Mouse (Mus musculus) forebrain, embryonic 16.5 days (tissue): ENCODE data around the gene Rnf113a1. TPM values are rescaled to one million over a fixed set of nuclear protein-coding genes. Genes with fewer than 3 reads are reported as not detected.
"Not testable (repeated sequence)": the region's sequence is repeated elsewhere in the genome, so short reads cannot be mapped to it uniquely, and the experiment has no call there.

Experiments used
- ATAC-seq: fragments of 200-750 bp; cut with Nextera tagmentation; 2 replicates; pipeline ENCODE4 v1.8.0; 2017; ENCODE audit warnings: mild to moderate bottlenecking, moderate library complexity
- H3K27ac ChIP-seq: fragments of 300-500 bp; sonication (generic); 2 replicates; pipeline ENCODE4 v1.5.1; 2014; ENCODE audit warnings: low read length, control low read depth
- H3K27me3 ChIP-seq: fragments of 300-500 bp; sonication (generic); replicated peaks from 2 replicates; pipeline ENCODE4 v1.6.1; 2014; ENCODE audit warnings: low read length; ENCODE audit not compliant: control insufficient read depth, insufficient read depth
- H3K36me3 ChIP-seq: fragments of 300-500 bp; sonication (generic); 2 replicates; pipeline ENCODE4 v1.6.1; 2014; ENCODE audit not compliant: control insufficient read depth, insufficient read depth
- H3K4me1 ChIP-seq: fragments of 300-500 bp; sonication (generic); replicated peaks from 2 replicates; pipeline ENCODE4 v1.6.1; 2014; ENCODE audit warnings: low read length; ENCODE audit not compliant: control insufficient read depth, insufficient read depth
- H3K4me2 ChIP-seq: fragments of 300-500 bp; sonication (generic); 2 replicates; pipeline ENCODE4 v1.6.1; 2014; ENCODE audit warnings: mild to moderate bottlenecking, low read length, control low read depth
- H3K4me3 ChIP-seq: fragments of 300-500 bp; sonication (generic); replicated peaks from 2 replicates; pipeline ENCODE4 v1.5.1; 2014; ENCODE audit warnings: mild to moderate bottlenecking, low read length, control low read depth
- H3K9ac ChIP-seq: fragments of 300-500 bp; sonication (generic); replicated peaks from 2 replicates; pipeline ENCODE4 v1.6.1; 2014; ENCODE audit warnings: low read depth, low read length, control low read depth
- H3K9me3 ChIP-seq: fragments of 300-500 bp; sonication (generic); 2 replicates; pipeline ENCODE4 v1.6.1; 2016; ENCODE audit warnings: low read length; ENCODE audit not compliant: control insufficient read depth
- WGBS: fragments of 180-500 bp; shearing (Covaris S2); extraction: QIAGEN DNeasy Blood & Tissue Kit; methylation state at CpG from one replicate; pipeline ENCODE4 v1.1.7; 2014; 5-methylcytosine and 5-hydroxymethylcytosine counted together
- polyA plus RNA-seq: library from polyadenylated mRNA; unstranded; fragments of >200 nt; fragmentation: Nextera tagmentation; extraction: Ambion mirVana; gene quantifications from 2 replicates; pipeline ENCODE4 v1.2.1, GENCODE M21; 2015

The Rnf113a1 gene
- 15.7 TPM in 2 replicates for polyA plus RNA-seq

DNA sequence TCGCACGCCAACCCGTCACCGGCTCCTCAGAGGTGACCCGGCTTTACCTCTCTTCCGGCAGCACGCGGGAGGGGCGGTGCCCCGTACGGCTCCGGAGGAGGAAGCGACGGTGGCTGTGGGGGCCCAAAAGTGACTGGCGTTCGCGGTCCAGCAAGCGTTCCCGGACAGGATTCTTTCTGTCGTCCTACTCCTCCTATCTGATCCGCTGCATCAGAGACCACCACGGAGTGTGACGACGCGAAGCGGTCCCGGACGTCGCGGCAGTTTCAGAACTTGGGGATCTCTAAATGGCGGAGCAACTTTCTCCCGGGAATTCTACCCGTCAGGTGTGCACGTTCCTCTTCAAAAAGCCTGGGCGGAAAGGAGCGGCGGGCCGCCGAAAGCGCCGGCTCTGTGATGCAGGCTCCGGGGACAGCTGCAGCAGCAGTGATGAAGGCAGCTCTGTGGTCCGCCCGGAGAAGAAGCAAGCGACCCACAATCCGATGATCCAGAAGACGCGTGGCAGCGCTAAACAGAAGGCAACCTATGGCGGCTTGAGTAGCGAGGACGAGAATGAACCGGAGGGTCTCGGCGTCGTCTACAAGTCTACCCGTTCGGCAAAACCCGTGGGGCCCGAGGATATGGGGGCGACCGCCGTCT is at the start of gene Rnf113a1, which contains the start of gene Ndufa1:
Gene Rnf113a1, plus strand, starts transcription at position 141 of the 639 bp plus-strand sequence.
Gene Ndufa1, minus strand, starts transcription at position 59 of the 639 bp plus-strand sequence.
- 20% methylated on average over 61 of the region's 63 CpGs for WGBS

DNA sequence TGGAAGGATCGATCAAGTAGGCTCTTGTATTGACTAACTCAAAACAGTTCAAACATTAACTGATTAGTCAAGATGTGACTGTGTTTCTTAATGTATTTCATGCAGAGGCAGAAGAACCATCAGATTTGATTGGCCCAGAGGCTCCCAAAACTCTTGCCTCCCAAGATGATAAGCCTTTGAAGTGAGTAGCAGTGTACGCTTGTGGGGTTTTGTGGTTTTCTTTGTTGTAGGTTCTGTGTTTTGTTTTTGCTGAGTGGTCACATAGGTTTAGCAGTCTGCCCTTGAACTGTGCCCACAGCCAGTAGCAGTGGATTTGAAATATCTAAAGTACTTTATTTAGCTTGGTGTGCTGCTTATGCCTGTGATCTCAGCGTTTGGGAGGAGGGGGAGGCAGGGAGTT is 49.3 kb upstream of the Rnf113a1 start:
- Histone ChIP-seq H3K36me3 (0 out of 2 replicates have a peak, but pooled peaks cover 5% of the 10 kb centered on the region), H3K9ac (no peak overlapping the region), H3K4me3 (no peak overlapping the region), H3K27ac (no peak overlapping the region), H3K4me2 (no peak overlapping the region), H3K9me3 (no peaks in the 10 kb centered on the region), H3K27me3 (no peaks in the 10 kb centered on the region), H3K4me1 (no peaks in the 10 kb centered on the region)
- no peak for ATAC-seq
- WGBS: 90% methylated on average over 3 of the region's 3 CpGs

More for the DNA sequence above, at the start of gene Rnf113a1, which contains the start of gene Ndufa1:
- H3K27me3 ChIP-seq: no peaks in the 10 kb centered on the region
- no peaks in the 10 kb centered on the region; the same call in 1 of the 2 replicates for H3K9me3 ChIP-seq
- H3K36me3 ChIP-seq: no peaks in the 10 kb centered on the region
- H3K4me1 ChIP-seq: peaks cover 4% of the 10 kb centered on the region
- H3K9ac ChIP-seq: peak within 1 kb of the TSS; percentile 55
- peak within 1 kb of the TSS; percentile 59 for H3K4me3 ChIP-seq
- H3K27ac ChIP-seq: peak within 1 kb of the TSS; percentile 60
- peak; percentile 93 for ATAC-seq
- peak within 1 kb of the TSS; percentile 63 for H3K4me2 ChIP-seq

GRCm38 (mm10) chrX:37144498-37144897 is 46.5 kb upstream of the Rnf113a1 start:
- no CpG with 5 or more reads among the region's 4 CpGs for WGBS
- ATAC-seq: not testable (repeated sequence)

GRCm38 (mm10) chrX:37144954-37145353 is 46.1 kb upstream of the Rnf113a1 start:
- Histone ChIP-seq H3K9me3 (no peaks in the 10 kb centered on the region), H3K36me3 (peaks cover 7% of the 10 kb centered on the region), H3K27me3 (no peaks in the 10 kb centered on the region), H3K4me3 (no peak overlapping the region), H3K4me2 (no peak overlapping the region), H3K4me1 (no peaks in the 10 kb centered on the region), H3K27ac (no peak overlapping the region), H3K9ac (no peak overlapping the region)
- no peak for ATAC-seq
- WGBS: 97% methylated on average over 2 of the region's 2 CpGs

More at GRCm38 (mm10) chrX:37144498-37144897, 46.5 kb upstream of the Rnf113a1 start:
- not testable (repeated sequence) for H3K9ac ChIP-seq, H3K4me2 ChIP-seq, H3K4me1 ChIP-seq, H3K9me3 ChIP-seq, H3K27ac ChIP-seq, H3K4me3 ChIP-seq, H3K27me3 ChIP-seq, H3K36me3 ChIP-seq

DNA sequence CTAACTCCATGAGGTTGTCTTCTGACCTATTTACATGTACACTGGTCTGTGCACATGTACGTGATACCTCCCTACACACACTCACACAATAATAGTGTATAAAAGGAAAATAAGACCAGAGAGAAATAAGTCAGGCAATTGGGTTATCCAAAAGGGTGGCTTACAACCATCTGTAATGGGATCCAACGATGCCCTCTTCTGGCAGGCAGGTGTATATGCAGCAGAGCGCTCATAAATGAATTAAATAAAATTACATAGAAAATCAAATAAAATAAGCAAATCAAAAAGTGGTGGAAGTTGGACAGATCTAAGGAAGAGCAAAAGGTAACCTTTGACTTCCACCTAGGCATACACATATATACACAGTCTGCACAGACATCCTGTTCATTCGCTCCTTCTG is 33.2 kb upstream of the Rnf113a1 start:
- no peak overlapping the region for H3K9ac ChIP-seq
- no peak overlapping the region for H3K27ac ChIP-seq
- no peaks in the 10 kb centered on the region for H3K27me3 ChIP-seq
- no peaks in the 10 kb centered on the region for H3K9me3 ChIP-seq
- 60% methylated on average over 4 of the region's 4 CpGs for WGBS
- no peak overlapping the region for H3K4me3 ChIP-seq
- H3K4me1 ChIP-seq: no peaks in the 10 kb centered on the region
- H3K36me3 ChIP-seq: no peaks in the 10 kb centered on the region
- H3K4me2 ChIP-seq: no peak overlapping the region
- no peak for ATAC-seq

GRCm38 (mm10) chrX:37161169-37161568 is 29.9 kb upstream of the Rnf113a1 start:
- Histone ChIP-seq H3K27me3 (no peaks in the 10 kb centered on the region), H3K9me3 (no peaks in the 10 kb centered on the region), H3K36me3 (no peaks in the 10 kb centered on the region), H3K4me2 (no peak overlapping the region), H3K9ac (no peak overlapping the region), H3K27ac (no peak overlapping the region), H3K4me3 (no peak overlapping the region), H3K4me1 (no peaks in the 10 kb centered on the region)
- no peak for ATAC-seq
- 72% methylated on average over 10 of the region's 10 CpGs for WGBS

GRCm38 (mm10) chrX:37163115-37163514 is 27.9 kb upstream of the Rnf113a1 start:
- ATAC-seq: no peak
- Histone ChIP-seq H3K27me3 (no peaks in the 10 kb centered on the region), H3K36me3 (no peaks in the 10 kb centered on the region), H3K4me1 (no peaks in the 10 kb centered on the region), H3K27ac (no peak overlapping the region), H3K4me3 (no peak overlapping the region), H3K9ac (no peak overlapping the region), H3K4me2 (no peak overlapping the region), H3K9me3 (no peaks in the 10 kb centered on the region)
- 72% methylated on average over 18 of the region's 18 CpGs for WGBS

GRCm38 (mm10) chrX:37167085-37167484 is 24.0 kb upstream of the Rnf113a1 start:
- no peaks in the 10 kb centered on the region for H3K36me3 ChIP-seq
- H3K4me2 ChIP-seq: no peak overlapping the region
- H3K4me1 ChIP-seq: no peaks in the 10 kb centered on the region
- no peaks in the 10 kb centered on the region for H3K27me3 ChIP-seq
- H3K9ac ChIP-seq: no peak overlapping the region
- no peak overlapping the region for H3K27ac ChIP-seq
- WGBS: 30% methylated on average over 3 of the region's 3 CpGs
- ATAC-seq: no peak
- no peaks in the 10 kb centered on the region for H3K9me3 ChIP-seq
- no peak overlapping the region for H3K4me3 ChIP-seq

GRCm38 (mm10) chrX:37168742-37169141 is 22.3 kb upstream of the Rnf113a1 start, which contains the start of gene Akap14:
Gene Akap14, minus strand, starts transcription at chrX:37168842.
- ATAC-seq: no peak
- H3K4me1 ChIP-seq: no peaks in the 10 kb centered on the region
- H3K4me2 ChIP-seq: no peak within 1 kb of the TSS
- H3K9me3 ChIP-seq: no peaks in the 10 kb centered on the region
- H3K27me3 ChIP-seq: no peaks in the 10 kb centered on the region
- WGBS: 45% methylated on average over 5 of the region's 5 CpGs
- H3K36me3 ChIP-seq: no peaks in the 10 kb centered on the region
- no peak within 1 kb of the TSS for H3K4me3 ChIP-seq
- no peak within 1 kb of the TSS for H3K9ac ChIP-seq
- no peak within 1 kb of the TSS for H3K27ac ChIP-seq
